8 mouse cellular contexts compared by ENCODE assay signal in the genomic region with DNA sequence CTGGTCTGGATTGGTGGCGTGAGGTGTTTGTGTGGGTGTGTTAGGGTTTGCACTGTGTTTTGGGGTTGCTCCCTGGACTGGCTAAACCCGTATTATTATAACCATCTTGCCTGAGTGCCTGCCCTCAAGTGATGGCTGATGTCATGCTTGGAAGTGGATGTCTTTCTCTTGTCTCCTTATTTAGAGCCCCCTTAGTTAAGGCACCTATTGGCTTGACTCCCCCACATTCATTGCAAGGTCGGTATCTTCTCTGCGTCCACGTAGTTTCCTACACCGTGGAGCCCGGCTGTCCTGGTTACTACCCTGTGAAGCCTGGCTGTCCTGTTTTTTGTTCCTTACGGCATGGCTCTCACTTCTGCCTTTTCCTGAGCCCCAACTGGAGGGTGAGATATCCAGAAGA. TPM values are rescaled to one million over a fixed set of nuclear protein-coding genes. Genes with fewer than 3 reads are reported as not detected.
DNase-seq lines count a peak whose midpoint lies in the region; ATAC-seq and TF ChIP-seq lines count a peak whose summit lies in the region.

No protein-coding gene starts in this region.

- no peaks in the 10 kb centered on the region for H3K27me3 ChIP-seq in kidney, postnatal 0 days (ENCODE audit: insufficient read depth, low read length)
- no peaks in the 10 kb centered on the region for H3K27me3 ChIP-seq in embryonic facial prominence, embryonic 11.5 days (ENCODE audit: control insufficient read depth, insufficient read depth, low read length)
- H3K27me3 ChIP-seq in hindbrain, embryonic 15.5 days = no peaks in the 10 kb centered on the region
- no peaks in the 10 kb centered on the region for H3K27me3 ChIP-seq in midbrain, embryonic 15.5 days (replicated peaks)

- peak overlapping the region; percentile 96 for H3K9ac ChIP-seq in kidney, postnatal 0 days (ENCODE audit: low read depth, low read length)
- peak overlapping the region; percentile 88 for H3K9ac ChIP-seq in embryonic facial prominence, embryonic 11.5 days (replicated peaks; ENCODE audit: low read length)
- peak overlapping the region; percentile 92 for H3K9ac ChIP-seq in hindbrain, embryonic 15.5 days
- peak overlapping the region; percentile 74 for H3K9ac ChIP-seq in midbrain, embryonic 15.5 days

- H3K27ac ChIP-seq in kidney, postnatal 0 days = peak overlapping the region; percentile 98; the same call in 1 of the 2 replicates
- no peak overlapping the region for H3K27ac ChIP-seq in embryonic facial prominence, embryonic 11.5 days (replicated peaks; ENCODE audit: low read depth, low read length)
- no peak overlapping the region for H3K27ac ChIP-seq in hindbrain, embryonic 15.5 days (replicated peaks)
- H3K27ac ChIP-seq in midbrain, embryonic 15.5 days = peak overlapping the region; percentile 94; the same call in 1 of the 2 replicates

- H3K4me2 ChIP-seq in kidney, postnatal 0 days (ENCODE audit: low read length) = peak overlapping the region; percentile 85
- H3K4me2 ChIP-seq in embryonic facial prominence, embryonic 11.5 days (ENCODE audit: low read depth, low read length) = peak overlapping the region; percentile 89
- peak overlapping the region; percentile 89 for H3K4me2 ChIP-seq in hindbrain, embryonic 15.5 days
- peak overlapping the region; percentile 87 for H3K4me2 ChIP-seq in midbrain, embryonic 15.5 days

- DNase-seq in kidney, postnatal 0 days (ENCODE audit: low spot score) = no peak
- no peak for DNase-seq in kidney, postnatal 14 days
- DNase-seq in embryonic facial prominence, embryonic 11.5 days (ENCODE audit: low spot score) = no peak
- DNase-seq in left cerebral cortex, adult 11 months (ENCODE audit: low spot score) = no peak
- DNase-seq in frontal cortex, postnatal 14 days (ENCODE audit: low spot score in 2 of 2) = no peak

- H3K9me3 ChIP-seq in kidney, postnatal 0 days (replicated peaks; ENCODE audit: low read length) = no peaks in the 10 kb centered on the region
- H3K9me3 ChIP-seq in embryonic facial prominence, embryonic 11.5 days (replicated peaks; ENCODE audit: control insufficient read depth, low read length) = no peaks in the 10 kb centered on the region
- H3K9me3 ChIP-seq in hindbrain, embryonic 15.5 days = no peaks in the 10 kb centered on the region
- no peaks in the 10 kb centered on the region for H3K9me3 ChIP-seq in midbrain, embryonic 15.5 days

- 20% methylated on average over 8 of the region's 8 CpGs for WGBS in kidney, postnatal 0 days
- WGBS in embryonic facial prominence, embryonic 11.5 days = 65% methylated on average over 8 of the region's 8 CpGs
- 50% methylated on average over 8 of the region's 8 CpGs for WGBS in hindbrain, embryonic 15.5 days
- 55% methylated on average over 8 of the region's 8 CpGs for WGBS in midbrain, embryonic 15.5 days

- no peak for TF ChIP-seq CTCF in kidney, postnatal 0 days (IDR thresholded peaks at IDR 0.05; ENCODE audit: low read depth)

- H3K4me3 ChIP-seq in kidney, postnatal 0 days (replicated peaks; ENCODE audit: low read depth, low read length) = peak overlapping the region; percentile 99
- H3K4me3 ChIP-seq in embryonic facial prominence, embryonic 11.5 days (ENCODE audit: low read depth, low read length) = peak overlapping the region; percentile 95
- peak overlapping the region; percentile 86 for H3K4me3 ChIP-seq in hindbrain, embryonic 15.5 days
- peak overlapping the region; percentile 76 for H3K4me3 ChIP-seq in midbrain, embryonic 15.5 days

- H3K36me3 ChIP-seq in kidney, postnatal 0 days (ENCODE audit: insufficient read depth, low read length) = peaks cover 38% of the 10 kb centered on the region
- H3K36me3 ChIP-seq in embryonic facial prominence, embryonic 11.5 days (replicated peaks; ENCODE audit: control insufficient read depth, insufficient read depth, low read depth, low read length) = peaks cover 22% of the 10 kb centered on the region
- peaks cover 32% of the 10 kb centered on the region for H3K36me3 ChIP-seq in hindbrain, embryonic 15.5 days
- peaks cover 29% of the 10 kb centered on the region for H3K36me3 ChIP-seq in midbrain, embryonic 15.5 days (replicated peaks)

- no peak for ATAC-seq in kidney, postnatal 0 days (replicated peaks; ENCODE audit: low FRiP score, low read depth)
- ATAC-seq in embryonic facial prominence, embryonic 11.5 days (replicated peaks; ENCODE audit: insufficient number of reproducible peaks, low FRiP score, low TSS enrichment, low read depth) = no peak
- ATAC-seq in hindbrain, embryonic 15.5 days (ENCODE audit: low FRiP score, low read depth) = no peak
- ATAC-seq in midbrain, embryonic 15.5 days (replicated peaks) = no peak
- ATAC-seq in inflammation-experienced regulatory T-cells, adult 6 months = no peak

- H3K4me1 ChIP-seq in kidney, postnatal 0 days (replicated peaks; ENCODE audit: insufficient read depth, low read length) = peaks cover 28% of the 10 kb centered on the region
- H3K4me1 ChIP-seq in embryonic facial prominence, embryonic 11.5 days (ENCODE audit: control insufficient read depth, insufficient read depth, low read length) = peaks cover 16% of the 10 kb centered on the region
- H3K4me1 ChIP-seq in hindbrain, embryonic 15.5 days (replicated peaks) = peaks cover 42% of the 10 kb centered on the region
- H3K4me1 ChIP-seq in midbrain, embryonic 15.5 days = peaks cover 40% of the 10 kb centered on the region

RNA-seq across cellular contexts. Expression of gene Chd4, which starts 2.2 kb away (rescaled TPM):
- 60.7 and 64.2 TPM in 2 replicates for polyA plus RNA-seq in kidney, postnatal 0 days (2015; fragmentation: Nextera tagmentation; extraction: Ambion mirVana)
- 93.2 and 94.5 TPM in 2 replicates for polyA plus RNA-seq in embryonic facial prominence, embryonic 11.5 days (2014; fragmentation: Nextera tagmentation; extraction: Ambion mirVana)
- 90.3 and 93.1 TPM in 2 replicates for polyA plus RNA-seq in hindbrain, embryonic 15.5 days (2015; fragmentation: Nextera tagmentation; extraction: Ambion mirVana)
- 105 and 125 TPM in 2 replicates for polyA plus RNA-seq in midbrain, embryonic 15.5 days (2015; fragmentation: Nextera tagmentation; extraction: Ambion mirVana)
- 10 to 100 TPM; 47.0 to 76.3 (median 61.6) TPM for polyA plus RNA-seq in inflammation-experienced regulatory T-cells, adult 6 months (2017; shearing (Covaris generic))

RNA-seq across cellular contexts. Expression of gene Lpar5, which starts 30.2 kb away (rescaled TPM):
- polyA plus RNA-seq in kidney, postnatal 0 days (2015; fragmentation: Nextera tagmentation; extraction: Ambion mirVana) = 0.29 and 0.30 TPM in 2 replicates
- 0.25 and 0.49 TPM in 2 replicates for polyA plus RNA-seq in embryonic facial prominence, embryonic 11.5 days (2014; fragmentation: Nextera tagmentation; extraction: Ambion mirVana)
- polyA plus RNA-seq in hindbrain, embryonic 15.5 days (2015; fragmentation: Nextera tagmentation; extraction: Ambion mirVana) = 0.54 and 1.0 TPM in 2 replicates
- 0.56 and 0.60 TPM in 2 replicates for polyA plus RNA-seq in midbrain, embryonic 15.5 days (2015; fragmentation: Nextera tagmentation; extraction: Ambion mirVana)
- polyA plus RNA-seq in inflammation-experienced regulatory T-cells, adult 6 months (2017; shearing (Covaris generic)) = 10 to 100 TPM; 10.4 to 19.3 (median 12.1) TPM

RNA-seq across cellular contexts. Expression of gene Nop2, which starts 33.8 kb away (rescaled TPM):
- 41.1 and 43.2 TPM in 2 replicates for polyA plus RNA-seq in kidney, postnatal 0 days (2015; fragmentation: Nextera tagmentation; extraction: Ambion mirVana)
- 66.3 and 69.8 TPM in 2 replicates for polyA plus RNA-seq in embryonic facial prominence, embryonic 11.5 days (2014; fragmentation: Nextera tagmentation; extraction: Ambion mirVana)
- polyA plus RNA-seq in hindbrain, embryonic 15.5 days (2015; fragmentation: Nextera tagmentation; extraction: Ambion mirVana) = 47.7 and 49.7 TPM in 2 replicates
- polyA plus RNA-seq in midbrain, embryonic 15.5 days (2015; fragmentation: Nextera tagmentation; extraction: Ambion mirVana) = 48.4 and 49.1 TPM in 2 replicates
- 10 to 100 TPM; 32.7 to 50.7 (median 48.1) TPM for polyA plus RNA-seq in inflammation-experienced regulatory T-cells, adult 6 months (2017; shearing (Covaris generic))

RNA-seq across cellular contexts. Expression of gene Iffo1, which starts 47.1 kb away (rescaled TPM):
- 8.1 and 8.7 TPM in 2 replicates for polyA plus RNA-seq in kidney, postnatal 0 days (2015; fragmentation: Nextera tagmentation; extraction: Ambion mirVana)
- polyA plus RNA-seq in embryonic facial prominence, embryonic 11.5 days (2014; fragmentation: Nextera tagmentation; extraction: Ambion mirVana) = 7.0 and 10.3 TPM in 2 replicates
- polyA plus RNA-seq in hindbrain, embryonic 15.5 days (2015; fragmentation: Nextera tagmentation; extraction: Ambion mirVana) = 22.1 and 23.7 TPM in 2 replicates
- 22.0 and 23.3 TPM in 2 replicates for polyA plus RNA-seq in midbrain, embryonic 15.5 days (2015; fragmentation: Nextera tagmentation; extraction: Ambion mirVana)
- 10 to 100 TPM in 1 of 3 experiments, 1 to 10 TPM in 2; 6.9 to 12.4 (median 9.8) TPM for polyA plus RNA-seq in inflammation-experienced regulatory T-cells, adult 6 months (2017; shearing (Covaris generic))

RNA-seq across cellular contexts. Expression of gene Acrbp, which starts 48.5 kb away (rescaled TPM):
- 4.2 and 4.5 TPM in 2 replicates for polyA plus RNA-seq in kidney, postnatal 0 days (2015; fragmentation: Nextera tagmentation; extraction: Ambion mirVana)
- 10.0 and 12.5 TPM in 2 replicates for polyA plus RNA-seq in embryonic facial prominence, embryonic 11.5 days (2014; fragmentation: Nextera tagmentation; extraction: Ambion mirVana)
- polyA plus RNA-seq in hindbrain, embryonic 15.5 days (2015; fragmentation: Nextera tagmentation; extraction: Ambion mirVana) = 19.1 and 20.9 TPM in 2 replicates
- polyA plus RNA-seq in midbrain, embryonic 15.5 days (2015; fragmentation: Nextera tagmentation; extraction: Ambion mirVana) = 18.4 and 19.6 TPM in 2 replicates
- polyA plus RNA-seq in inflammation-experienced regulatory T-cells, adult 6 months (2017; shearing (Covaris generic)) = 10 to 100 TPM in 2 of 3 experiments, 1 to 10 TPM in 1; 5.6 to 23.2 (median 17.7) TPM

Comparison
In these comparisons a context has a peak if more than half of its experiments do, and no peak if none do; other contexts are left out.
1. H3K27ac ChIP-seq: peak in kidney, postnatal 0 days (single experiment) and midbrain, embryonic 15.5 days (single experiment); none in embryonic facial prominence, embryonic 11.5 days (single experiment) and hindbrain, embryonic 15.5 days (single experiment).
2. Peak in every context shown above with its lines, with median percentiles within 50 percentile points of each other: H3K4me2 ChIP-seq, H3K4me3 ChIP-seq and H3K9ac ChIP-seq.